Mouse (Mus musculus): Measurements from ENCODE around the gene Gigyf1. TPM values are rescaled to one million over a fixed set of nuclear protein-coding genes. Genes with fewer than 3 reads are reported as not detected.

Gigyf1 gene
- total RNA-seq, 2 experiments from 2014 or later, result 10.8 to 39.2 TPM

- ATAC-seq (replicated peaks; ENCODE audit: low FRiP score, low TSS enrichment, poor library complexity, severe bottlenecking), result no peak
Observed at GRCm38 (mm10) chr5:137512847-137513794, 5.2 kb upstream of the Gigyf1 start.

- ATAC-seq (replicated peaks; ENCODE audit: low FRiP score, low TSS enrichment, poor library complexity, severe bottlenecking), result no peak
Observed at GRCm38 (mm10) chr5:137513951-137514721, 4.2 kb upstream of the Gigyf1 start.

DNA sequence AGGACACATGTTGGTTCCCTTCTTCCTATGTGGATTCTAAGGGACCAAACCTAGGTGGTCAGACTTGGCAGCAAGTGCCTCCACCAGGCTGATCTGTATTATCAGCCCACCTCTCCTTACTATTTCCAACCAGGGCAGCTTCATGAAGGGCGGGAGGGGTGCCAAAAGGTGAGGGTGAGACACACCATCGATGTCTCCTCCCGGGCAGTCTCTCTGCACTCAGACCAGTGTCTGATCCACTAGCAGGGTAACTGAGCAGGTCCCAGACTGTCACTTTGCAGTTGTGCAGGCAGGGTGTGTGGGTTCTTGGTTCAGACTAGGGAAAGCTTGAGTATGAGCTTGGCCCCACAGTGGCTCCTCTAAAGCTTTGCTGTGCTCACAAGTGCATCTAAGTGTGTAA lies 3.5 kb upstream of the Gigyf1 start:
- ATAC-seq (replicated peaks; ENCODE audit: low FRiP score, low TSS enrichment, poor library complexity, severe bottlenecking), result no peak

DNA sequence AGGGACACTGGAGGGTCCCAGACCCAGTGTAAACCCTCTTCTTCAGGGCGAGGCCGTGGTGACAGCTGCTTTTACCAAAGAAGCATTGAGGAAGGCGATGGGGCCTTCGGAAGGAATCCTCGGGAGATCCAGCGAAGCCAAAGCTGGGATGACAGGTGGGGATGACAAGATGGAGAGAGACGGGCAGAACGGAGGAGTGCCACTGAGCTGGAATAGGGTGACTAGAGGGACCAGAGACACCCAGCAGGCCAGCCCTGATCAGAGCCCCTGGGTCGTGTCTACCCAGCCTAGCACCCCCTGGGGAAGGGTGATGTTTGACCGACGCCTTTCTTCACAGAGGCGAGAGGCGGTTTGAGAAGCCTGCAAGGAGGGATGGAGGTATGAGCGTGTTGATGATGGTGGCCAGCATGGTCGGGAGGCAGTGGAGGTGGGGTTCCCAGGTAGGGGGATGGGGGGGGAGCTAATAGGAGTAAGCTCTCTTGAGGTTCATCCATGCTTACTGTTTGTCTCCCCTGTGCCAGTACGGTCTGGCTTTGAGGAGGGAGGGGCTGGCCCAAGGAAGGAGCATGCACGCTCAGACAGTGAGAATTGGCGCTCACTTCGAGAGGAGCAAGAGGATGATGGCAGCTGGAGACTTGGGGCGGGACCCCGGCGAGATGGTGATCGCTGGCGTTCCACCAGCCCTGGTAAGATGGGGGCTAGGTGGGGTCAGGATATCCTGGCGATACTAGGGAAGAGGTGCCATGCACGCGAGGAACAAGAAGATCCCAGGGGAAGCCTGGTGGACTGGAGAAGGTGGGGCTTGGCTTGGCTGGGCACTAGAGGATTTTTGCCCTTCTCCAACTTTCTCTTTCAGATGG lies 1.6 kb downstream of the Gigyf1 start:
- no peak for ATAC-seq (replicated peaks; ENCODE audit: low FRiP score, low TSS enrichment, poor library complexity, severe bottlenecking)

- no peak for ATAC-seq (replicated peaks; ENCODE audit: low FRiP score, low TSS enrichment, poor library complexity, severe bottlenecking)
Observed at GRCm38 (mm10) chr5:137521861-137522260, 3.5 kb downstream of the Gigyf1 start.

GRCm38 (mm10) chr5:137522711-137523110 lies 4.4 kb downstream of the Gigyf1 start:
- no peak for ATAC-seq (replicated peaks; ENCODE audit: low FRiP score, low TSS enrichment, poor library complexity, severe bottlenecking)

DNA sequence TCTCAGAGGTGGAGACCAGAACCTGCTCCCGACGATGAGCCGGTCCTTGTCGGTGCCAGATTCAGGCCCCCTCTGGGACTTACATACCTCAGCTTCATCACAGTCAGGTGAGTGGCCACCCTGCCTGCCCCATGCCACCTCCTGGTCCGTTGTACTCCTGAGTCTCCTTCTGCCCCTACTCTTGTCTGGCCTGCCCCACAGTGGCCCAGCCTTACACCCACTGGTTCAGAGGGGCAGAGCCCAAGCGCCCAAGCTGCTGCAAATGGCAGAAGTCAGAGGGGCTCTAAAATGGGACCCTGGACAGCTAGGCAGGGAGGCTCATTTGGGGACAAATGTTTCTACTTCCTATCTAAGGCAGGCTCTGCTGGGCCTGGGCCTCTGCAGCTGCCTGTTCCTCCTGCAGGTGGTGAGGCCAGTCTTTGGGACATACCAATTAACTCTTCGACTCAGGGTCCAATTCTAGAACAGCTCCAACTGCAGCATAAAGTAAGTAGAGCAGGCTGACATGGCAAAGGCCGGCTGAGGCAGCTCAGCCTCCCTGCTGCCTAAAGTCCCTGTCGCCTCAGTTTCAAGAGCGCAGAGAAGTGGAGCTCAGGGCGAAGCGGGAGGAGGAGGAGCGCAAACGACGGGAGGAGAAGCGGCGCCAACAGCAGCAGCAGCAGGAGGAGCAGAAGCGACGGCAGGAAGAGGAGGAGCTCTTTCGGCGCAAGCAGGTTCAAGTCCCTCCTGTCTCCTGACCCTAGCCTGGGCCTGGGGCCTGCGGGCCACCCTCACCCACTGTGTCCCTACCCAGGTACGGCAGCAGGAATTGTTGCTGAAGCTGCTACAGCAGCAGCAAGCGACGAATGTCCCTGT lies 5.3 kb downstream of the Gigyf1 start:
- no peak for ATAC-seq (replicated peaks; ENCODE audit: low FRiP score, low TSS enrichment, poor library complexity, severe bottlenecking)

DNA sequence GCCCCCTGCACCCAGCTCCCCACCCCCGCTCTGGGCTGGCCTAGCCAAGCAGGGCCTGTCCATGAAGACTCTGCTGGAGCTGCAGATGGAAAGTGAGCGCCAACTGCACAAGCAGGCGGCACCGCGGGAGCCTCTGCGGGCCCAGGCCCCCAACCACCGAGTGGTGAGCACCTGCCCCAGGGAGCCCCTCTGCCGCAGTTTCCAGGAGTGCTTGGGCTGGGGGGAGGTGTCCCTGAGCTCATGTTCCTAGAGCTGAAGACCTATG lies 5.8 kb downstream of the Gigyf1 start:
- ATAC-seq (replicated peaks; ENCODE audit: low FRiP score, low TSS enrichment, poor library complexity, severe bottlenecking), result no peak

- no peak for ATAC-seq (replicated peaks; ENCODE audit: low FRiP score, low TSS enrichment, poor library complexity, severe bottlenecking)
Observed at GRCm38 (mm10) chr5:137524671-137525070, 6.3 kb downstream of the Gigyf1 start.

DNA sequence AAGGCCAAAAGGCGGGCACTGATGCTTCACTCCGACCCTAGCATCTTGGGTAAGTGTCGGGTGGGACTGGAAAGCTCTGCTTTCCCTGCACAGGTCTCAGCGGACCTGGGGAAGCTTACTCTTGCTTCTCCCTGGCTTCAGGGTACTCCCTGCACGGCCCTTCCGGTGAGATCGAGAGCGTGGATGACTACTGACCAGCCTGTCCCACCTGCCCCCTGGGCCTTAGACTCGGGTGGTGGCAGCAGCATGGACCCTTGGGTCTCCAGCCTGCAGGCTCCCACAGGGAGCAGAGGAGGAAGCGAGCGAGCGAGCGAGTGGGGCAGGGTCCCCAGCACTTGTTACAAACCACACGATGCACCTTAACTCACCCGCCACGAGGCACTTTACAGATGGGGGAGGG lies 7.2 kb downstream of the Gigyf1 start:
- ATAC-seq (replicated peaks; ENCODE audit: low FRiP score, low TSS enrichment, poor library complexity, severe bottlenecking), result no peak

DNA sequence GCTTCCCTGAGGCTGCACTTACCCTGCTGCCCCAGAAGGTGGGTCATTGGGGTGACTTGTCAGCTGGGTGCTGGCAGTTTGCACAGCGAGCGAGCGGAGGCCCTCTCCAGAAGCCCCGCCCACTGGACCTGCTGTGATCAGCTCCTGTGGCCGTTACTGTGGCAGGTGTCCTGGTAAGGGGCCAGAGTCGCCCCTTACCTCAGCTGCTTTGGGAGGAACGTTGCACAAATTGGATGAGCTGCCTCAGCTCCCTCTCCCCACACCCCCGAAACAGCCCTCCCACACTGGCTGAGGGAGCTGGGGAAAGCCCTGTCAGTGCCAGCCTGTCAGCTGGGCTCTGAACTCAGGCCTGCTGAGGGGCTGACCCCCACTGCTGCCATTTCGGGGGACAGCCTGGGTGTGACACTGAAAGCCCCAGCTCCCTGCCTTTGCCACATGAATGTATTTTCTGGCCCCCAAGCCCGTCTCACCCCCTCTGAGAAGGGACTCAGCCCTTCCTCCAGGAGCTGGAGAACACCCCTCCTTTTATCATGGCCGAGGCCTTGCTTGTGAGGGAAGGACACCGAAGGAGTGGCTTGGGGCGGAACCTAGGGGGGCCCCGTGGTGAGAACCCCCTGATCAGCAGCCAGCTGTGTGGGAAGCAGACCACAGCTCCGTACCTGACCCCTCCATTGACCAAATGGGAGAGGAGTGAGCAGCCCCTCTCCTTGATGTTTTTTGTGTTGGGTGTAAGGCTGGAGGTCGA lies 8.0 kb downstream of the Gigyf1 start:
- peak; percentile 57 for ATAC-seq (replicated peaks; ENCODE audit: low FRiP score, low TSS enrichment, poor library complexity, severe bottlenecking)

DNA sequence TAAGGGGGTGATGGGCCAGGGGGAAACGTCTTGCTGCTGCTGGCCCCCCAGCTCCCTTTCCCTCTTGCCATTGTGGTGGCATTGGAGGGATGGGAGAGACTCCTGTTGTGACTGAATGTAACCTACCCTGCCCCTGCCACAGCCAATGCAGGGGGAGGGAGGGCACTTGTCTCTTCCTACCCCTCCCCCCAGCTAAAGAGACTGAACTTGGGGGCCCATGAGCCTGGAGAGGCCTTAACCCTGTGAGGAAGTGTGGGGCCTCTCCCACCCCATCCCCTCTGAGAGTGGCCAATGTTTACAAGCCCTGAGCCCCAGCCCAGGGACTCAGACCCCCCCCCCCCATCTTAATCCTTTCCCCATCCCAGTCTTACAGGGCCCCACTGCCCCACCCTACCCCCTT lies 9.1 kb downstream of the Gigyf1 start:
- ATAC-seq (replicated peaks; ENCODE audit: low FRiP score, low TSS enrichment, poor library complexity, severe bottlenecking), result no peak

DNA sequence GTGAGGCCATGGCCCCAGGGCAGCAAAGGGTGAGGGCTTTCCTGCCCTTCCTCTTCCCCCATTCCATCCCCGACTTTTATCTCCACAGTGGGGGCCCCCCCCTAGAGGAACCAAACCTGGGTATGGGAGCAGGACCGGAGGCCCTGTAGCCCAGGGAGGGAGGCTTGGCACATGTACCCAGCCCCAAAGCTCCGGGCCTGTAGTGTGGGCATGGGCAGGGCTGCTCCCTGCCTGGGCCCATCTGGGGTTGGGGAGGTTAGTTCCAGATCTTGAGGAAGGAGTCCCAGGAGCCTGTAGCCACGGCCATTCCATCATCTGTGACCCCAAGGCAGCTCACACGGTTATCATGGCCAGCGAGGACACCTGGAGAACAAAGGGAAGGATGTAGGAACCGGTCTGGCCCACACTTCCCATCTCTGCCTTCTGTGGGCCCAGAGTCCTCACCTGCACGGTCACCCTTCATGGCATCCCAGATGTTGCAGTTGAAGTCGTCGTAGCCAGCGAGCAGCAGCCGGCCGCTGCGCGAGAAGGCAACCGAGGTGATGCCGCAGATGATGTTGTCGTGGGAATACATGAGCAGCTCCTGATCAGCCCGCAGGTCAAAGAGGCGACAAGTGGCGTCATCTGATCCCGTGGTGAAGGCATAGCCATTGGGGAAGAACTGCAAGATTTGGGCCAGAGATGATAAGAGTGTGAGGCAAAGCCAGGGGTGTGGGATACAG lies 10.1 kb downstream of the Gigyf1 start:
- ATAC-seq (replicated peaks; ENCODE audit: low FRiP score, low TSS enrichment, poor library complexity, severe bottlenecking), result no peak

DNA sequence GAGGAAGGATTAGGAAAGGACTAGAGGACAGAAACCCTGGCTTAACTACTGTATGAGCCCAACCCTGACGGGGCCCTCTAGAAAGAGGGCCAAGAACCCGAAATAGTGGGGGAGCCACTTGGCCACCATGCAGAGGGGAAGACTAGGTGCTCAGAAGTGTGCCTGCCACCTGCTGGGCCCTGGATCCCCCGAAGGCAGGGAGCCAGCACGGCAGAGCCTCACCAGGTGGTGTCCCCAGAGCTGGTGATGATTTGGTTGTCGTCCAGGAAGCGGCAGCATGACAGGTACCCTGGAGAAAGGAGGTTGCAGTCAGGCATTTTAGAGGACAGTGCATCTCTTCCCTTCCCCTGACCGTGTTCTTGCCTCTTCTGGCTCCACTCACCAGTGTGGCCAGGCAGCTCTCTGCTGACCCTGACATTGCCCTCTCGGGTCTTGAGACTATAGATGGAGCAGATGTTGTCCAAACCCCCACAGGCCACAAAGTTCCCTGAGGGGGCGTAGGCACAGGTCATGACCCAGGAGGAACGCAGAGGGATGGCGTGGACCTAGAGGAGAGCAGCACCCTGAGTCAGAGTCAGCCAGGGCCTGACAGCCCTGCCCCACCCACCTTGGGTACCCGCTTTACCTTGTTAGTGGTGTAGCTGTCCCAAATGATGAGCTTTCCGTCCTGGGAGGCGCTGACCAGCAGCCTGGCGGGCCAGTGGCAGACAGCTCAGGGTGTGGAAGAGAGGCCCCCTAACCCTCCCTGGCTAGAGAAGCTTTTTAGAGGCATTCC lies 11.1 kb downstream of the Gigyf1 start:
- ATAC-seq (replicated peaks; ENCODE audit: low FRiP score, low TSS enrichment, poor library complexity, severe bottlenecking), result no peak

- ATAC-seq (replicated peaks; ENCODE audit: low FRiP score, low TSS enrichment, poor library complexity, severe bottlenecking), result no peak
Observed at GRCm38 (mm10) chr5:137530075-137530474, 11.7 kb downstream of the Gigyf1 start.

- no peak for ATAC-seq (replicated peaks; ENCODE audit: low FRiP score, low TSS enrichment, poor library complexity, severe bottlenecking)
Observed at GRCm38 (mm10) chr5:137530588-137531413, 12.5 kb downstream of the Gigyf1 start.
